Mouse (Mus musculus) kidney, adult 2 months (tissue): ENCODE measurements at regions not wholly inside any gene's neighbourhood (a gene's known extent, or its start where the extent isn't known, plus 50 kb on each side); places are given as distances from the start of the nearest gene placed in this dataset.

Experiments used
- DNase-seq: peaks from one replicate; pipeline ENCODE4 v3.0.0; 2021
- H3K27ac ChIP-seq: fragments of 200-500 bp; 2 replicates; pipeline ENCODE4 v1.5.1; 2012; ENCODE audit warnings: low read depth, low read length, control low read depth, inconsistent platforms; ENCODE audit not compliant: insufficient read depth
- H3K27me3 ChIP-seq: fragments of 200-500 bp; replicated peaks from 2 replicates; pipeline ENCODE4 v1.6.1; 2012; ENCODE audit warnings: mild to moderate bottlenecking, moderate library complexity, low read length, inconsistent platforms; ENCODE audit not compliant: control insufficient read depth, insufficient read depth
- H3K36me3 ChIP-seq: fragments of 200-500 bp; 2 replicates; pipeline ENCODE4 v1.6.1; 2012; ENCODE audit warnings: mild to moderate bottlenecking, moderate library complexity, low read length, inconsistent platforms; ENCODE audit not compliant: control insufficient read depth, insufficient read depth
- H3K4me1 ChIP-seq: fragments of 200-500 bp; 2 replicates; pipeline ENCODE4 v1.6.1; 2011; ENCODE audit warnings: low read length; ENCODE audit not compliant: control insufficient read depth, insufficient read depth
- H3K4me3 ChIP-seq: fragments of 200-500 bp; 2 replicates; pipeline ENCODE4 v1.5.1; 2011; ENCODE audit warnings: mild to moderate bottlenecking, low read depth, low read length, control low read depth; ENCODE audit not compliant: insufficient read depth
- CTCF ChIP-seq: fragments of 200-500 bp; conservative IDR thresholded peaks from 2 replicates; pipeline ENCODE4 v1.5.1; 2011; ENCODE audit warnings: low read depth, mild to moderate bottlenecking, control low read depth, low read length, moderate library complexity, mixed read lengths; ENCODE audit not compliant: insufficient read depth, insufficient read length
- POLR2A ChIP-seq: fragments of 200-500 bp; IDR thresholded peaks from one replicate; pipeline ENCODE4 v1.6.1; 2011; ENCODE audit warnings: low read depth, low read length, control low read depth
- WGBS: fragments of 180-500 bp; shearing (Covaris S2); methylation state at CpG from one replicate; pipeline ENCODE4 v1.1.7; 2018; 5-methylcytosine and 5-hydroxymethylcytosine counted together

GRCm38 (mm10) chr3:101749841-101750240 lies 98.9 kb downstream of the Mab21l3 start:
- H3K27ac ChIP-seq, result peak overlapping the region; percentile 65; the same call in 1 of the 2 replicates
- TF ChIP-seq CTCF, result no peak
- TF ChIP-seq POLR2A, result no peak
- no peak overlapping the region for H3K4me3 ChIP-seq
- H3K27me3 ChIP-seq, result no peaks in the 10 kb centered on the region
- 39% methylated on average over 3 of the region's 3 CpGs for WGBS
- H3K4me1 ChIP-seq, result no peaks in the 10 kb centered on the region
- H3K36me3 ChIP-seq, result no peaks in the 10 kb centered on the region
- peak; percentile 78 for DNase-seq

- Histone ChIP-seq H3K27me3 (no peaks in the 10 kb centered on the region), H3K36me3 (no peaks in the 10 kb centered on the region), H3K4me3 (no peak overlapping the region), H3K27ac (no peak overlapping the region), H3K4me1 (no peaks in the 10 kb centered on the region)
- TF ChIP-seq CTCF (no peak), POLR2A (no peak)
- no peak for DNase-seq
- WGBS, result 84% methylated on average over 3 of the region's 3 CpGs
Observed at GRCm38 (mm10) chr3:101749031-101749632, 99.6 kb downstream of the Mab21l3 start.

- Histone ChIP-seq H3K4me3 (no peak overlapping the region), H3K4me1 (no peaks in the 10 kb centered on the region), H3K27ac (no peak overlapping the region), H3K36me3 (no peaks in the 10 kb centered on the region), H3K27me3 (no peaks in the 10 kb centered on the region)
- no peak for DNase-seq
- no peak for TF ChIP-seq POLR2A
- TF ChIP-seq CTCF, result no peak
- 64% methylated on average over 4 of the region's 4 CpGs for WGBS
Observed at GRCm38 (mm10) chr3:101748186-101748585, 100.6 kb downstream of the Mab21l3 start.

- Histone ChIP-seq H3K4me3 (no peak overlapping the region), H3K4me1 (no peaks in the 10 kb centered on the region), H3K36me3 (no peaks in the 10 kb centered on the region), H3K27ac (no peak overlapping the region), H3K27me3 (no peaks in the 10 kb centered on the region)
- no peak for DNase-seq
- TF ChIP-seq CTCF (no peak), POLR2A (no peak)
- 83% methylated on average over 4 of the region's 4 CpGs for WGBS
Observed at GRCm38 (mm10) chr3:101740906-101741305, 107.9 kb downstream of the Mab21l3 start.

GRCm38 (mm10) chr3:101737197-101737596 lies 111.6 kb downstream of the Mab21l3 start:
- Histone ChIP-seq H3K4me1 (no peaks in the 10 kb centered on the region), H3K4me3 (no peak overlapping the region), H3K27me3 (no peaks in the 10 kb centered on the region), H3K36me3 (no peaks in the 10 kb centered on the region), H3K27ac (no peak overlapping the region)
- WGBS, result 80% methylated on average over 6 of the region's 6 CpGs
- DNase-seq, result no peak
- no peak for TF ChIP-seq POLR2A
- TF ChIP-seq CTCF, result no peak

GRCm38 (mm10) chr3:101729044-101729443 lies 119.7 kb downstream of the Mab21l3 start:
- 91% methylated on average over 3 of the region's 3 CpGs for WGBS
- H3K36me3 ChIP-seq, result no peaks in the 10 kb centered on the region
- no peaks in the 10 kb centered on the region for H3K27me3 ChIP-seq
- DNase-seq, result no peak
- no peak overlapping the region for H3K27ac ChIP-seq
- H3K4me3 ChIP-seq, result no peak overlapping the region
- H3K4me1 ChIP-seq, result no peaks in the 10 kb centered on the region
- TF ChIP-seq CTCF, result no peak
- TF ChIP-seq POLR2A, result no peak

GRCm38 (mm10) chr3:101722926-101723325 lies 118.4 kb upstream of the Atp1a1 start:
- H3K27ac ChIP-seq, result no peak overlapping the region
- no peak for DNase-seq
- H3K4me1 ChIP-seq, result 0 out of 2 replicates have a peak, but pooled peaks cover 3% of the 10 kb centered on the region
- no peak overlapping the region for H3K4me3 ChIP-seq
- H3K27me3 ChIP-seq, result no peaks in the 10 kb centered on the region
- 66% methylated on average over 6 of the region's 6 CpGs for WGBS
- H3K36me3 ChIP-seq, result no peaks in the 10 kb centered on the region
- no peak for TF ChIP-seq POLR2A
- no peak for TF ChIP-seq CTCF

- Histone ChIP-seq H3K4me1 (0 out of 2 replicates have a peak, but pooled peaks cover 3% of the 10 kb centered on the region), H3K27me3 (no peaks in the 10 kb centered on the region), H3K36me3 (no peaks in the 10 kb centered on the region), H3K27ac (no peak overlapping the region), H3K4me3 (no peak overlapping the region)
- WGBS, result 92% methylated on average over 4 of the region's 4 CpGs
- TF ChIP-seq POLR2A (no peak), CTCF (no peak)
- DNase-seq, result no peak
Observed at GRCm38 (mm10) chr3:101722001-101722400, 117.5 kb upstream of the Atp1a1 start.
